Mouse (Mus musculus): Measurements from ENCODE around the gene Lrrc8a.

Gene Lrrc8a

DNA sequence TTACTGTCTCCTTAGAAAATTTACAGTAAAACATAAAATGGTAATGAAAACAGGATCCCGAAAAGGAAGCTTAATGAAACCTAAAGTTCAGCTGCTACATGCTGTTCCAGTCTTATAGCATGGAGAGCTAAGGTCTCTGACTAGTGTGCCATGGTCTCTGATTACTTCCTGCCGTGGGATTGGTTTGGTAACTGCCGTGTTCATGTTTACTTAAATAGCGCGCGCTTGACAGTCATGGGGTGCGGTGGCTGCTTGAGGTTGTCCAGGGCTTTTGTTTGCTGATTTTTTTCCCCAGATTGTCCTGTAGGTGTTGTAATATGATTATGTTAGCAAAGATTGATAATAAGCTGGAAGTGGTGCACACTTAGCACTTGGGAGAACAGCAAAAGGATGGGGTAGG, 68.6 kb downstream of the Lrrc8a start:
- no peak for DNase-seq (ENCODE audit: low read depth)

DNA sequence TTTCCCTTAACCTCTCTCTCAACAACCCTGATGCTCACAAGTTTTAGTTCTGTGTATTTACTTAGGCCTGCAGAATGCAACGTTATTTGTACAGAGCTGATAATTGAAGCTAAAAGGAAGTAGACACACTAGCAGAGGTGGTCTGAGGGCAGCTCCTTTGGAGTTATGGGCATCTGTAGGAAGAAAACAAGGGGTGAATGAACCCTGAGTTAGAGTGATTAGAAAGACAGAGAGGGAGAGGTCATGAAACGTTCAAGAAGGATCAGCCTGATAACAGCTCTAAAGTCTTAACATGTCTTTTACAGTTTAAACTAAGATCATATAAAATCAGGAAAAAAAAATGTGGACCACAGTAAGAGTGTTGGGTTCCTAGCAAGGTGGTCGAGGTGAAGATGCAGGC, 71.8 kb downstream of the Lrrc8a start:
- no peak for DNase-seq (ENCODE audit: low read depth)

DNA sequence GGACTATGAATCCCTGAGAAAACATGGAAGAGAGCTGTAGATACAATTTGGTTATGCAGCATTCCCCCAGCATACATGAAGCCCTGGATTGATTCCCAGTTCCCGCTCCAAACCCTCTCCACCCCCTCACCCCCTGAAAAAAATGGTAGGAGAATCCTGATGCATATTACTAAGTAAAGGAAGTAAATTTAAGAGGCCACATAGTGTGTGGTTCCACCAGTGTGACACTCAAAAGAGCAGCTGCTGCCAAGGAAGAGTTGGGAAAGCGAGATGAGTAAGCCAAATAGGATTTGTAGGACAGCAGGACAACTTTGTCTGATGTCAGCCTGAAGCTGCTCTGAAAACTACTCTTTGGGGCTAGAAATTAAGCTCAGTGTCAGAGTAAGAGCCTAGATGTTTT, 74.0 kb downstream of the Lrrc8a start:
- no peak for DNase-seq (ENCODE audit: low read depth)

All from naive thymus-derived CD4-positive, alpha-beta T cell, adult 2 months (primary cell).